Mouse (Mus musculus) liver, embryonic 11.5 days (tissue): Measurements from ENCODE around the gene 2810006K23Rik. TPM values are rescaled to one million over a fixed set of nuclear protein-coding genes. Genes with fewer than 3 reads are reported as not detected.
"Not testable (repeated sequence)": the region's sequence is repeated elsewhere in the genome, so short reads cannot be mapped to it uniquely, and the experiment has no call there.

ENCODE experiments used
- ATAC-seq: fragments of 200-750 bp; cut with Nextera tagmentation; replicated peaks from 2 replicates; pipeline ENCODE4 v1.8.0; 2017; ENCODE audit warnings: moderate number of reproducible peaks, mild to moderate bottlenecking, moderate TSS enrichment, moderate library complexity; ENCODE audit not compliant: low FRiP score
- DNase-seq: peaks from one replicate; pipeline ENCODE4 v3.0.0-alpha.2; 2017; ENCODE audit warnings: low spot score
- H3K27ac ChIP-seq: fragments of 300-500 bp; sonication (generic); 2 replicates; pipeline ENCODE4 v1.5.1; 2014; ENCODE audit warnings: mild to moderate bottlenecking, low read depth, low read length, control low read depth
- H3K27me3 ChIP-seq: fragments of 300-500 bp; sonication (generic); replicated peaks from 2 replicates; pipeline ENCODE4 v1.6.1; 2014; ENCODE audit warnings: low read length, mixed read lengths; ENCODE audit not compliant: control insufficient read depth, insufficient read depth
- H3K36me3 ChIP-seq: fragments of 300-500 bp; sonication (generic); 2 replicates; pipeline ENCODE4 v1.6.1; 2014; ENCODE audit warnings: mild to moderate bottlenecking, low read length, moderate library complexity, mixed read lengths; ENCODE audit not compliant: control insufficient read depth, insufficient read depth
- H3K4me1 ChIP-seq: fragments of 300-500 bp; sonication (generic); replicated peaks from 2 replicates; pipeline ENCODE4 v1.6.1; 2014; ENCODE audit warnings: low read length, mixed read lengths; ENCODE audit not compliant: control insufficient read depth, insufficient read depth
- H3K4me2 ChIP-seq: fragments of 300-500 bp; sonication (generic); 2 replicates; pipeline ENCODE4 v1.6.1; 2014; ENCODE audit warnings: mild to moderate bottlenecking, control low read depth, moderate library complexity
- H3K4me3 ChIP-seq: fragments of 300-500 bp; sonication (generic); 2 replicates; pipeline ENCODE4 v1.5.1; 2014; ENCODE audit warnings: low read depth, low read length, control low read depth
- H3K9ac ChIP-seq: fragments of 300-500 bp; sonication (generic); 2 replicates; pipeline ENCODE4 v1.6.1; 2014; ENCODE audit warnings: low read depth, low read length, control low read depth
- H3K9me3 ChIP-seq: fragments of 300-500 bp; sonication (generic); 2 replicates; pipeline ENCODE4 v1.6.1; 2016; ENCODE audit warnings: low read length, inconsistent platforms, mixed read lengths; ENCODE audit not compliant: control insufficient read depth
- WGBS: fragments of 180-500 bp; shearing (Covaris S2); extraction: QIAGEN DNeasy Blood & Tissue Kit; methylation state at CpG from one replicate; pipeline ENCODE4 v1.1.7; 2014; 5-methylcytosine and 5-hydroxymethylcytosine counted together
- polyA plus RNA-seq: library from polyadenylated mRNA; unstranded; fragments of >200 nt; fragmentation: Nextera tagmentation; extraction: Ambion mirVana; gene quantifications from 2 replicates; pipeline ENCODE4 v1.2.1, GENCODE M21; 2014

Gene 2810006K23Rik
- polyA plus RNA-seq, 1 experiment from 2014 or later, result 15.5 TPM

GRCm38 (mm10) chr5:124359641-124360040, 31.8 kb downstream of the 2810006K23Rik start:
- Histone ChIP-seq H3K36me3 (no peaks in the 10 kb centered on the region), H3K9ac (no peak overlapping the region), H3K27ac (no peak overlapping the region), H3K27me3 (no peaks in the 10 kb centered on the region), H3K9me3 (no peaks in the 10 kb centered on the region), H3K4me2 (no peak overlapping the region), H3K4me3 (no peak overlapping the region), H3K4me1 (no peaks in the 10 kb centered on the region)
- peak; percentile 36; the same call in 1 of the 2 replicates for ATAC-seq
- 73% methylated on average over 2 of the region's 2 CpGs for WGBS
- DNase-seq, result no peak

GRCm38 (mm10) chr5:124362982-124363381, 35.1 kb downstream of the 2810006K23Rik start, which contains the start of gene Cdk2ap1:
Cdk2ap1 (minus strand) TSS chr5:124363082.
- H3K27ac ChIP-seq, H3K4me2 ChIP-seq, H3K4me1 ChIP-seq, H3K9me3 ChIP-seq, DNase-seq, H3K27me3 ChIP-seq, H3K36me3 ChIP-seq, H3K4me3 ChIP-seq, ATAC-seq, H3K9ac ChIP-seq: not testable (repeated sequence)
- WGBS, result 89% methylated on average over 5 of the region's 5 CpGs

GRCm38 (mm10) chr5:124364173-124364918, 36.5 kb downstream of the 2810006K23Rik start:
- no peak overlapping the region for H3K4me3 ChIP-seq
- no peak for ATAC-seq
- DNase-seq, result no peak
- no peaks in the 10 kb centered on the region for H3K27me3 ChIP-seq
- H3K9ac ChIP-seq, result no peak overlapping the region
- 79% methylated on average over 6 of the region's 6 CpGs for WGBS
- H3K9me3 ChIP-seq, result no peaks in the 10 kb centered on the region
- no peak overlapping the region for H3K4me2 ChIP-seq
- no peak overlapping the region for H3K27ac ChIP-seq
- peaks cover 9% of the 10 kb centered on the region; the same call in 1 of the 2 replicates for H3K36me3 ChIP-seq
- no peaks in the 10 kb centered on the region for H3K4me1 ChIP-seq

GRCm38 (mm10) chr5:124365754-124366153, 37.9 kb downstream of the 2810006K23Rik start:
- 93% methylated on average over 2 of the region's 2 CpGs for WGBS
- Histone ChIP-seq H3K9ac (no peak overlapping the region), H3K4me1 (no peaks in the 10 kb centered on the region), H3K27me3 (no peaks in the 10 kb centered on the region), H3K27ac (no peak overlapping the region), H3K9me3 (no peaks in the 10 kb centered on the region), H3K4me2 (no peak overlapping the region), H3K4me3 (no peak overlapping the region), H3K36me3 (peaks cover 13% of the 10 kb centered on the region)
- ATAC-seq (no peak), DNase-seq (no peak)

- WGBS, result 75% methylated on average over 3 of the region's 3 CpGs
- no peaks in the 10 kb centered on the region for H3K27me3 ChIP-seq
- ATAC-seq, result no peak
Observed at GRCm38 (mm10) chr5:124366721-124367120, 38.8 kb downstream of the 2810006K23Rik start.

GRCm38 (mm10) chr5:124374298-124374697, 46.4 kb downstream of the 2810006K23Rik start:
- H3K4me1 ChIP-seq, result no peaks in the 10 kb centered on the region
- no peak overlapping the region for H3K4me2 ChIP-seq
- no peaks in the 10 kb centered on the region for H3K9me3 ChIP-seq
- ATAC-seq (no peak), DNase-seq (no peak)
- H3K4me3 ChIP-seq, result no peak overlapping the region
- no peaks in the 10 kb centered on the region for H3K27me3 ChIP-seq
- peaks cover 52% of the 10 kb centered on the region for H3K36me3 ChIP-seq
- H3K9ac ChIP-seq, result no peak overlapping the region
- WGBS, result 96% methylated on average over 7 of the region's 7 CpGs
- H3K27ac ChIP-seq, result no peak overlapping the region

More at GRCm38 (mm10) chr5:124366721-124367120, 38.8 kb downstream of the 2810006K23Rik start:
- Histone ChIP-seq H3K4me2 (no peak overlapping the region), H3K9ac (no peak overlapping the region), H3K4me1 (no peaks in the 10 kb centered on the region), H3K27ac (no peak overlapping the region), H3K9me3 (no peaks in the 10 kb centered on the region), H3K4me3 (no peak overlapping the region), H3K36me3 (peaks cover 19% of the 10 kb centered on the region)
- DNase-seq, result no peak

- H3K4me3 ChIP-seq, result no peak overlapping the region
- no peak overlapping the region for H3K27ac ChIP-seq
- ATAC-seq (no peak), DNase-seq (no peak)
- no peaks in the 10 kb centered on the region for H3K9me3 ChIP-seq
- 98% methylated on average over 1 of the region's 1 CpGs for WGBS
- no peak overlapping the region for H3K4me2 ChIP-seq
- H3K27me3 ChIP-seq, result no peaks in the 10 kb centered on the region
- no peak overlapping the region for H3K9ac ChIP-seq
- H3K4me1 ChIP-seq, result no peaks in the 10 kb centered on the region
- H3K36me3 ChIP-seq, result peaks cover 48% of the 10 kb centered on the region
Observed at GRCm38 (mm10) chr5:124376401-124376800, 48.5 kb downstream of the 2810006K23Rik start.

GRCm38 (mm10) chr5:124377149-124377548, 49.3 kb downstream of the 2810006K23Rik start:
- Histone ChIP-seq H3K9me3 (no peaks in the 10 kb centered on the region), H3K4me1 (no peaks in the 10 kb centered on the region), H3K27me3 (no peaks in the 10 kb centered on the region), H3K4me3 (no peak overlapping the region), H3K36me3 (peaks cover 46% of the 10 kb centered on the region), H3K9ac (no peak overlapping the region), H3K4me2 (no peak overlapping the region), H3K27ac (no peak overlapping the region)
- DNase-seq (no peak), ATAC-seq (no peak)
- 87% methylated on average over 4 of the region's 4 CpGs for WGBS

GRCm38 (mm10) chr5:124380121-124380520, 52.2 kb downstream of the 2810006K23Rik start:
- WGBS, result 77% methylated on average over 1 of the region's 1 CpGs
- no peak for ATAC-seq
- no peak overlapping the region for H3K4me2 ChIP-seq

More at GRCm38 (mm10) chr5:124380121-124380520, 52.2 kb downstream of the 2810006K23Rik start:
- Histone ChIP-seq H3K36me3 (peaks cover 36% of the 10 kb centered on the region), H3K9ac (no peak overlapping the region), H3K4me3 (no peak overlapping the region), H3K27me3 (no peaks in the 10 kb centered on the region), H3K4me1 (no peaks in the 10 kb centered on the region), H3K27ac (no peak overlapping the region), H3K9me3 (no peaks in the 10 kb centered on the region)
- no peak for DNase-seq
